Mouse (Mus musculus) cerebellum, adult 2 months (tissue): ENCODE measurements at regions not wholly inside any gene's neighbourhood (a gene's known extent, or its start where the extent isn't known, plus 50 kb on each side); places are given as distances from the start of the nearest gene placed in this dataset.

Experiments used
- DNase-seq, 2 experiments: peaks; one replicate each; pipeline ENCODE4 v3.0.0; 2021
- H3K27ac ChIP-seq: fragments of 200-500 bp; 2 replicates; pipeline ENCODE4 v1.5.1; 2012; ENCODE audit warnings: low read length, control low read depth, inconsistent platforms; ENCODE audit not compliant: insufficient read depth
- H3K27me3 ChIP-seq: fragments of 200-500 bp; 2 replicates; pipeline ENCODE4 v1.6.1; 2012; ENCODE audit warnings: inconsistent platforms, mild to moderate bottlenecking, low read length, moderate library complexity; ENCODE audit not compliant: control insufficient read depth, insufficient read depth
- H3K4me1 ChIP-seq: fragments of 200-500 bp; 2 replicates; pipeline ENCODE4 v1.6.1; 2011; ENCODE audit warnings: low read length; ENCODE audit not compliant: control insufficient read depth, insufficient read depth
- H3K4me3 ChIP-seq: fragments of 200-500 bp; replicated peaks from 2 replicates; pipeline ENCODE3; 2011; ENCODE audit warnings: mild to moderate bottlenecking, low read depth, low read length, control low read depth; ENCODE audit not compliant: insufficient read depth
- CTCF ChIP-seq: fragments of 200-500 bp; IDR thresholded peaks from 2 replicates; pipeline ENCODE4 v1.5.1; 2011; ENCODE audit warnings: low read depth, mild to moderate bottlenecking, control low read depth, low read length, moderate library complexity, borderline replicate concordance; ENCODE audit not compliant: insufficient read depth
- POLR2A ChIP-seq: fragments of 200-500 bp; IDR thresholded peaks from 2 replicates; pipeline ENCODE4 v1.6.1; 2011; ENCODE audit warnings: low read length, control low read depth, borderline replicate concordance; ENCODE audit not compliant: insufficient read depth
- whole genome bisulfite sequencing: fragments of 180-500 bp; shearing (Covaris S2); methylation state at CpG from one replicate; pipeline ENCODE4 v1.1.7; 2018; 5-methylcytosine and 5-hydroxymethylcytosine counted together

DNA sequence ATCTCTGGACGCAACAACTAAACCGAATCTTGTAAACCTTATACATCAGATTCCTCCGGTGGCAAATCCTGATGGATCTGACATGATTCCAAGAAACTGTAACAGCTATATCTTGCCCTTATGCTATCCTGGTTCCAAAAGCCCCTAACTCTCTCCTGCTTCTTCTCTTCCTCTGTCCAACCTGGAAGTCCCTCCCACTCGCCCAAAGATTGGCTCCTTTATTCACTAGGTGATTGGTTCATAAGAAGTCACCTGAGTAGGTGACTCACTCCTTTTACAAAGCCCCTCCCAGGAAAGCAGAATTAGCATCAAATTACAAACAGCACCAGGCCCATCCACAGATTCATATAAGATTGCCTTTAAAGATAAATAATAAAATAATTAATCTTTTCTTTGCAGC, 166.2 kb upstream of the Mettl25 start:
- H3K27me3 ChIP-seq, result no peaks in the 10 kb centered on the region
- TF ChIP-seq POLR2A, result no peak
- TF ChIP-seq CTCF, result no peak
- H3K4me3 ChIP-seq, result peak overlapping the region; percentile 75
- 0 out of 2 replicates have a peak overlapping the region, but pooled peaks have one; percentile 56 for H3K27ac ChIP-seq
- 33% methylated on average over 4 of the region's 4 CpGs for WGBS
- H3K4me1 ChIP-seq, result no peaks in the 10 kb centered on the region
- peak in 1 of 2 experiments; percentile 17 for DNase-seq

DNA sequence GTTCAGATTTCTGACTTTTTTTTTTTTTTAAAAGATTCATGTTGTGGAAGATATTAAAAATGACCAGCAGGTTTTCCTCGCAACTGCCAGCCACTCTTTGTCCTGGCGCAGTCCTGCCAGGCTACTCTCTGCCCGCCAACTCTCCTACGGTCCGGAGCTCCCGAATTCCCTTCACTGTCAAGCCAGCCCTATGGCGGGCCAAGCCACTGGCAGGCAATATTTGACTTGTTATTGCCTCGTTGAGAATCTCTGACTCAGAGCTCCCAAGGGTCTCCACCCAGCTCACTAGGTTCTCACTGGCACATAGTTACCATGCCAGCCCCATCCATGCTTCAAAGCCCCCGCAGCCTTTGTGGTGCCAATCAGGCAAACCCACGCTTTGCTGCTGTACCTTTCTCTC, 165.7 kb upstream of the Mettl25 start:
- no peaks in the 10 kb centered on the region for H3K4me1 ChIP-seq
- no peaks in the 10 kb centered on the region for H3K27me3 ChIP-seq
- DNase-seq, result peak; percentile 21 to 33
- H3K27ac ChIP-seq, result 0 out of 2 replicates have a peak overlapping the region, but pooled peaks have one; percentile 56
- no peak for TF ChIP-seq POLR2A
- no peak for TF ChIP-seq CTCF
- peak overlapping the region; percentile 75 for H3K4me3 ChIP-seq
- WGBS, result 23% methylated on average over 10 of the region's 10 CpGs

DNA sequence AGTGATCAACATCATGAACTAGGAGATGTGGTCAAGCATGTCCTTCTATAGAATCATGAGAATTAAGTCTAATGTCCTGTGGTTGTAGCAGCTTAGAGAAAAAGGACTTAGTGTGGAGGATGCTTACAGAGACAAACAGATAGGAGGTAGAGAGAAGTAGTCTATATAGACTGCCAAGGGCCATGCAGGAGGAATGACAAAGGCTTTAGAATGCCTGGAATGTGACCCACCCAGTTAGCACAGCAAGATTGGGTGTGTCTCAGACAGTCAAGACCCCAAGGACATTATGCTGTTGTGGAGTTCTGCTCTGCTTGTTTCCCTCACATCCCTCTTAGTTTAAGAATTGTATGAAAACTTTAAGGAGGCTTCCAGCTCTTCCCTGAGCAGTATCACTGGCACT, 164.9 kb upstream of the Mettl25 start:
- no peak for DNase-seq
- Histone ChIP-seq H3K27me3 (no peaks in the 10 kb centered on the region), H3K27ac (no peak overlapping the region), H3K4me3 (no peak overlapping the region), H3K4me1 (no peaks in the 10 kb centered on the region)
- TF ChIP-seq CTCF (no peak), POLR2A (no peak)

DNA sequence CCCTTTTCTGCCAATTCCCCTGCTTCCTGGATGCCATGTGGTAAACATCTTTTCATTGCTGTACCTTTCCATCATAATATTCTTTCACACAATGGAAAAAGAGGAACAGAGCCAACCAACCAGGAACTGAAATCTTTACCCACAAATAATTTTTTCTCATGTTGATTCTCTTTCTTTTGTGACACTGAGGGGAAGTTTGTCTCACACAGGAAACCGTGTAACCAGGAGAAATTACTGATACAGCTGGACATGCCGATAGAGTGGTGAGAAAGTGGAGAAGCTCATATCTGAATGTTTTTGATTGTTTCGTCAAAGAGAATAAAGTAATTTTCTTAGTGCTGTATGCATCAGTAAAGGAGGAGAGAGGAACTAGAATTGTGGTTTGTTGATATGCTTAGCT, 116.3 kb upstream of the Mettl25 start:
- H3K4me1 ChIP-seq, result no peaks in the 10 kb centered on the region
- DNase-seq, result no peak
- no peak overlapping the region for H3K27ac ChIP-seq
- H3K27me3 ChIP-seq, result no peaks in the 10 kb centered on the region
- H3K4me3 ChIP-seq, result no peak overlapping the region
- 77% methylated on average over 3 of the region's 3 CpGs for WGBS
- no peak for TF ChIP-seq POLR2A
- no peak for TF ChIP-seq CTCF

DNA sequence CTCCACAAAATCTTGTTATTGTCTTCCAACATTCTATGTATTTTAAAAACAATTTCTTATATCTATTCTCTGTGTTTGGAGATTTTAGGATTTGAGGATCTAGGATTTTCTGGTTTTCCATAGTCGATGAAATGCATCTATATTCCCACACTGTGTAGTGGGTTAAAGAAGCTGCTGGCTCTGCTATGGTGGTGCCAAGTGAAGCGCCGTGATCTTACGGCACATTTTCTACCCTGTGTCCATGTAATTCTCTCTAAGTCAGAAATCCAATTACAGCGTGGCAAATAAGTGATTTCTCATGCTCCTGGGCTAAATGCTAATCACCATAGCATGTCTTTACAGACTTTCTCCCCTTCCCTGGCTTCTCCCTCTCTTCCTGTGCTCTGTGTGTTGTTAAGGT, 92.1 kb upstream of the Mettl25 start:
- 67% methylated on average over 5 of the region's 5 CpGs for WGBS
- Histone ChIP-seq H3K4me3 (no peak overlapping the region), H3K4me1 (no peaks in the 10 kb centered on the region), H3K27me3 (no peaks in the 10 kb centered on the region), H3K27ac (no peak overlapping the region)
- DNase-seq, result no peak
- no peak for TF ChIP-seq POLR2A
- no peak for TF ChIP-seq CTCF

DNA sequence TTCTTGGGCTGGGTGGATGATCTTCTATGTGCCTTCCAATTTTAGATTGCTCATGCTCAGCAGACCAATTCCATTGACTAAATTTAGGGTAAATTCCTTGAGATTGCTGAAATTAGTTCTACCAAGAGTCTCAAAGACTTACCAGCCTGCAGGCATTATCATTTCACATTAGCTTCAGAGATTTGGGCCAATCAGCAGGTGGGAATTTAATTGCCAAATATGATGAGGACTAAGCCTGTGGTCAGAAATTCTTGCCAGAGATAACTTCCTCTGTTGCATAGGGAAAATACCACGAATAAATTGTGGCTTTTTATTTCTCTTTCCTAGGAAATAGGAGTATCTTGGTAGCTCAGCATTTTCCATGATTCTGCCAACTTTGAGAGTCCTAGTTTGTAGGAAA, 91.6 kb upstream of the Mettl25 start:
- DNase-seq, result peak in 1 of 2 experiments; percentile 20
- Histone ChIP-seq H3K4me1 (no peaks in the 10 kb centered on the region), H3K4me3 (no peak overlapping the region), H3K27ac (no peak overlapping the region), H3K27me3 (no peaks in the 10 kb centered on the region)
- TF ChIP-seq CTCF (no peak), POLR2A (no peak)
- 3% methylated on average over 1 of the region's 1 CpGs for WGBS

DNA sequence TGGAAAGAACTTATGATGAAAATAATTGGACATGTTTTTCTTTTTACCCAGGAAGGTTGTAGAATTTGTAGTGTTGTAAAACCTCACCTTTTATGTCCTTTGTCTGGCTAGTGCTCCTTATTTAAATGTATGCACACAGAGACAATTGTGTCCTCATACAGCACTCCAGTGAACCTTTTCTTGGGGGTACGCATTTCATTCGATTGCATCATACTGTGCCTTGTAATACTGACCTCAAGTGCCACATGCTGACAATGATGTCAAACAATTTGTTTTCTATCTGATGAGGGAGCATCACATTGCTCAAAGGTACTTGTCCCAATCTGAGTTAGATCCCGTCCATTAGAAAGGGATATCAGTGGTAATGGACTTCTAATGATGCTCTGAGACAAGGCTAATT, 86.4 kb upstream of the Mettl25 start:
- Histone ChIP-seq H3K4me3 (no peak overlapping the region), H3K4me1 (no peaks in the 10 kb centered on the region), H3K27me3 (no peaks in the 10 kb centered on the region), H3K27ac (no peak overlapping the region)
- no peak for DNase-seq
- WGBS, result 74% methylated on average over 3 of the region's 3 CpGs
- TF ChIP-seq POLR2A (no peak), CTCF (no peak)

DNA sequence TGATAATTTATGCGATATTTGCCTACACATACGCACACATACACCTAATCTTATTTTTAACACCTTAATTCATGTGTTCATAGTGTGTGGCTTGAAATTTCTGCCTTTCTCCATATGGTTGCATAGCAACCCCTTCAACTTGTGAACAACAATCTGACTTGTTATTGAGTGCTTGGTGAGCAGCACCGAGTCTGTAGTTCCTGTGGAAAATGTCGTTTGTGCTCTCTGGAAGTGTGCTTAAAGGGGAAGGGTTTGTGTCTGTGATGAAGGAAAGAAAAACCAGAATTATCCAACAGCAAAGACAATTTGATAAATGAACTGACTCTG, 85.7 kb upstream of the Mettl25 start:
- DNase-seq, result no peak
- no peaks in the 10 kb centered on the region for H3K27me3 ChIP-seq
- WGBS, result 46% methylated on average over 4 of the region's 4 CpGs
- no peak overlapping the region for H3K27ac ChIP-seq
- no peak for TF ChIP-seq CTCF
- TF ChIP-seq POLR2A, result no peak
- no peak overlapping the region for H3K4me3 ChIP-seq
- no peaks in the 10 kb centered on the region for H3K4me1 ChIP-seq
